Mouse (Mus musculus) gastrocnemius, adult 18-20 months (tissue): ENCODE results near the gene Scn2b. TPM values are rescaled to one million over a fixed set of nuclear protein-coding genes. Genes with fewer than 3 reads are reported as not detected.

Experiments
- DNase-seq: peaks from one replicate; pipeline ENCODE4 v3.0.0; 2021; ENCODE audit warnings: low spot score
- total RNA-seq, 2 experiments: library from RNA; stranded (reverse); gene quantifications; 2 replicates each; pipeline ENCODE4 v1.2.3; 2021

Gene Scn2b
- total RNA-seq, 2 experiments from 2014 or later: 2.2 to 2.5 TPM

DNA sequence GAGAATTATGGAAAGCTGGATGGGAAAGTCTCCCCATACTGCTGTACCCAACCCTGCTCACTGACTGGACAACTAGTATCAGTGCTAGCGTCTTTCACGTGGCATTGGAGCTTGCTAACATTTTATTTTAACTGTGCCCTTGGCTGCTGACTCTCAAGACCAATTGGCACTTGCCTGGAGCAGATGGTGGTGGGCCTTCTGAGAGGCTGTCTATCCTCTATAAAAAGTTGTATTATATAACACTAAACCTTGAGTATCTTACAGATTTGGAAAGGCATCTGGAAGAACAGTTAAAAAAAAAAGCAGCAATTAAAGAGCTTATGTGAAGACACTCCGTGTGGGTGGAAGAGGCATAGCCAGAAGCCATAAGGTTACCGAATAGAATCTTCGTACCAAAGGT is 52.6 kb downstream of the Scn2b start:
- DNase-seq: no peak

DNA sequence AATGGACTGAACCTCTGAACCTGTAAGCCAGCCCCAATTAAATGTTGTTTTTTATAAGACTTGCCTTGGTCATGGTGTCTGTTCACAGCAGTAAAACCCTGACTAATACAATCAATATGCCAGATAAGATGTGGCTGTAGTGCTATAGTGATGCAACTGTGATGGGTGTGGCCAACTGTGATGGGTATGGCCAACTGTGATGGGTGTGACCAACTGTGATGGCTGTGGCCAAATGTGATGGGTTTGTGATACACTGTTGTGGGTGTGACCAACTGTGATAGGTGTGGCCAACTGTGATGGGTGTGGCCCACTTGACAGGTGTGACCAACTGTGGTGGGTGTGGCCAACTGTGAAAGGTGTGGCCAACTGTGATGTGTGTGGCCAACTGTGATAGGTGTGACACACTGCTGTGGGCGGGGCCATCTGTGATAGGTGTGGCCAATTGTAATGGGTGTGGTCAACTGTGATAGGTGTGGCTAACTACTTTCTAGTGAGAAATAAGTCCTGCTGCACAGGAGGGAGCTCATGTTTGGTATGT is 53.6 kb downstream of the Scn2b start:
- DNase-seq: no peak

DNA sequence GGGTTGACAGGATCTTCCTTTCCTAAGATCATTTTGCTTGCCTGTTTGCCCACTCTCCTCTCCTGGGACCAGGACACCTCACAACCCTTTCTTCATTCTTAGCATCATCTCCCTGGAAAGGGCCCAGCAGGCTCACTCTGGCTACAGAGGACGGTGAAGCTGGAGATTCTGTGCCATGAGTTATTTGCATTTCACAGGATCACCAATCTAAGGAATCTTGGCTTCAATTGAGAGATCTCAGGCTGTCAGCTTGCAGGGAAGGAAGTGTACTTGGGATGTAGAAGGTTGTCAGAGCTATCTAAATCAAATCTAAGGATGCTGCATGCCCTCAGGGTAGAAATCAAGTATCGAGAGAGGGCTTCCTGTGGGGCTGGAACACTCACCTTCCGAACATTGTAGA is 55.9 kb downstream of the Scn2b start:
- no peak for DNase-seq

DNA sequence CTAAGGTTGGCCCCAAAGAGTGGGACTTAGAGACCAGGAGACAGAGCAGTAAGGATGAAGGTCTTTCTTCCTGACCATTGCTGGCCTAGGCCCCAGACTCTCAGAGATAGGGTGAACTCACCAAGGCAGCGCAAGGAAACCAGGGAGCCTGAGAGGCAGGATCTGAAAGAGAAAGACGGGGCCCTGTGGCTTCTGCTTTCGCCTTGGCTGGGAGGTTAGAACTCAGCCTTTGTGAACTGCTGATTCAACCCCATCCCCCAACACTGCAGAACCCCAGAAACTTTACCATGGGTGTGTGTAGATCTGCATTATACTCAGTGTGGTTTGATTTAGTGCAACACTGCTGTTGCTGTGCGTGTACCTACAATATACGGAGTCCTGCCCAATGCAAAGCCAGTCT is 61.7 kb downstream of the Scn2b start:
- DNase-seq: no peak

Other genes with a start within 250 kb of the Scn2b start
- 10 to 100 TPM; 16.4 to 19.5 TPM for gene Kmt2a, start 236.5 kb upstream of the Scn2b start, total RNA-seq
- 100 to 1,000 TPM; 671 to 820 TPM for gene Atp5l, start 197.0 kb upstream of the Scn2b start, total RNA-seq
- 10 to 100 TPM; 39.8 to 48.4 TPM for gene Ube4a, start 152.2 kb upstream of the Scn2b start, total RNA-seq
- not detected for gene Cd3g, start 137.4 kb upstream of the Scn2b start, total RNA-seq
- gene Cd3d, start 136.0 kb upstream of the Scn2b start, total RNA-seq: not detected
- not detected for gene Cd3e, start 108.2 kb upstream of the Scn2b start, total RNA-seq
- gene Mpzl2, start 78.0 kb upstream of the Scn2b start, total RNA-seq: under 1 TPM; 0.23 to 0.59 TPM
- 1 to 10 TPM; 1.6 to 2.1 TPM for gene Mpzl3, start 62.6 kb upstream of the Scn2b start, total RNA-seq
- under 1 TPM; 0.14 to 0.40 TPM for gene Jaml, start 38.6 kb upstream of the Scn2b start, total RNA-seq
- gene Scn4b, start 20.6 kb downstream of the Scn2b start, total RNA-seq: 100 to 1,000 TPM; 256 to 268 TPM
- 1 to 10 TPM; 1.2 to 1.7 TPM for gene BC049352, start 64.2 kb downstream of the Scn2b start, total RNA-seq
- gene Tmprss4, start 86.3 kb downstream of the Scn2b start, total RNA-seq: not detected
- gene Il10ra, start 151.4 kb downstream of the Scn2b start, total RNA-seq: under 1 TPM; 0.43 to 0.64 TPM
- gene Tmprss13, start 201.3 kb downstream of the Scn2b start, total RNA-seq: under 1 TPM; 0.27 to 0.64 TPM